Mouse (Mus musculus): ENCODE data around the gene Gm20388.

- TF ChIP-seq CTCF (IDR thresholded peaks at IDR 0.05; ENCODE audit: borderline replicate concordance, extremely low read depth, insufficient read depth, insufficient read length) (no peak), POLR2A (IDR thresholded peaks at IDR 0.05; ENCODE audit: borderline replicate concordance, extremely low read depth, insufficient read depth, insufficient read length, poor library complexity, severe bottlenecking) (no peak)
These were observed 86.6 kb downstream of the Gm20388 start for GRCm38 (mm10) chr8:119997266-119997665.

Data from brain, embryonic 14.5 days (tissue).